Mouse (Mus musculus) spleen, adult 2 months (tissue): ENCODE results near the gene Marf1. TPM values are rescaled to one million over a fixed set of nuclear protein-coding genes. Genes with fewer than 3 reads are reported as not detected.

Experiments
- DNase-seq, 2 experiments: peaks; one replicate each; pipeline versions ENCODE4 v3.0.0 to v3.0.0-alpha.2; 2012 to 2021; ENCODE audit warnings: low spot score in 2 of 2, low read depth in 1 of 2
- H3K27ac ChIP-seq: fragments of 200-500 bp; 2 replicates; pipeline ENCODE4 v1.5.1; 2012; ENCODE audit warnings: low read length, inconsistent platforms; ENCODE audit not compliant: insufficient read depth
- H3K27me3 ChIP-seq: fragments of 200-500 bp; 2 replicates; pipeline ENCODE4 v1.6.1; 2012; ENCODE audit warnings: mild to moderate bottlenecking, moderate library complexity, low read length, inconsistent platforms; ENCODE audit not compliant: control insufficient read depth, insufficient read depth
- H3K36me3 ChIP-seq: fragments of 200-500 bp; 2 replicates; pipeline ENCODE4 v1.6.1; 2012; ENCODE audit warnings: mild to moderate bottlenecking, low read length, inconsistent platforms; ENCODE audit not compliant: control insufficient read depth, insufficient read depth
- H3K4me1 ChIP-seq: fragments of 200-500 bp; 2 replicates; pipeline ENCODE4 v1.6.1; 2011; ENCODE audit warnings: inconsistent platforms; ENCODE audit not compliant: control insufficient read depth, insufficient read depth, insufficient read length
- H3K4me3 ChIP-seq: fragments of 200-500 bp; 2 replicates; pipeline ENCODE4 v1.5.1; 2011; ENCODE audit warnings: mild to moderate bottlenecking, inconsistent platforms; ENCODE audit not compliant: insufficient read depth, insufficient read length; ENCODE audit errors: extremely low read depth
- CTCF ChIP-seq: fragments of 200-500 bp; IDR thresholded peaks from 2 replicates; pipeline ENCODE4 v1.5.1; 2011; ENCODE audit warnings: mild to moderate bottlenecking, inconsistent platforms; ENCODE audit not compliant: insufficient read depth, insufficient read length, insufficient replicate concordance; ENCODE audit errors: extremely low read depth
- POLR2A ChIP-seq: fragments of 200-500 bp; IDR thresholded peaks from 2 replicates; pipeline ENCODE4 v1.6.1; 2011; ENCODE audit warnings: low read depth, low read length, inconsistent platforms
- WGBS: fragments of 180-500 bp; shearing (Covaris S2); methylation state at CpG from one replicate; pipeline ENCODE4 v1.1.7; 2018; 5-methylcytosine and 5-hydroxymethylcytosine counted together
- polyA plus RNA-seq: library from polyadenylated mRNA; depleted of rRNA; stranded (reverse); fragments of >200 nt; gene quantifications from 2 replicates; pipeline ENCODE4 v1.2.3, GENCODE M21; 2012

Marf1 gene
- polyA plus RNA-seq, 1 experiment = 11.5 TPM

DNA sequence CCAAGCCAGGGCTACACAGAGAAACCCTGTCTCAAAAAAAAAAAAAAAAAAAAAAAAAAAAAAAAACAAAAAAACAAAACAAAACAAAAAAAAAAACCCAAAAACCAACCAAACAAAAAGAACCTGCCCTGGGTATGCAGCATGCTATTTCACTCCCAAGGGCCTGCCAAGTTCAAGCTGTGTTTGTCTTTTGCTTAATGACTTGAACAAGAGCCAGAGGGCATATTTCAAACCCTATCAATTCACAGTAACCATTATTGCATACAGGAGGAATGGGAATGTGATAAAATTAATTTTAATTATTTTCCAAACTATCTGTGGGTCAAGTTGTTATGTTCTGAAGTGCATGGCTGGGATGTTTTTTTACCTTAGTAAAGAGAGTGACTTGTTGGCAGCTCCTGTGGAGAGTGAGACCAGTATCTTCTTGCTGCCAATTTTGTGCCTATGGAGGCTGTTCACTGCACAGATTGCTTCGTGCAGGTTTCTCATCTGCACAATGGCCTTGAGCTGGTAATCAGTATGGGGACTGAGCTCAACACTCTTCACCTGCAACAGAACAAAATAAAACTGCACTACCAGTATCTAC, 25.1 kb downstream of the Marf1 start:
- Histone ChIP-seq H3K4me3 (no peak overlapping the region), H3K27ac (no peak overlapping the region), H3K36me3 (peaks cover 52% of the 10 kb centered on the region), H3K27me3 (no peaks in the 10 kb centered on the region), H3K4me1 (no peaks in the 10 kb centered on the region)
- no peak for DNase-seq
- 94% methylated on average over 1 of the region's 1 CpGs for WGBS
- TF ChIP-seq CTCF = no peak
- no peak for TF ChIP-seq POLR2A

DNA sequence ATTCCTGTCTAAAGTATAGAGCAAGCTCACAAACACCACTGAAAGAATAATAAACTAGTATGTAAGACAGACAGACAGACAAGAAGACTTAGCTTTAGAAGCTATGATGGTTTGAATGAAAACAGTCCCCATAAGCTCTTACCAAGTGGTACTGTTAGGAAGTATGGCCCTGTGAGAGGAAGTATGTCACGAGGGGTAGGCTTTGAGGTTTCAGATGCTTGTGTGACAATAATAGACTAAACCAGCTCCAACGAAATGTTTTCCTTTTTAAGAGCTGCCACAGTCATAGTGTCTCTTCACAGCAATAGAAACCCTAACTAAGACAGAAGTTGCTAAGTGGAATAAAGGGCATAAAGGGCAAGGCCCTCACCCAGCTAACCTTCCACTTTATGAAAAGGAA, 28.1 kb downstream of the Marf1 start:
- peak overlapping the region; percentile 50; the same call in 1 of the 2 replicates for H3K27ac ChIP-seq
- H3K4me1 ChIP-seq = no peaks in the 10 kb centered on the region
- peaks cover 45% of the 10 kb centered on the region for H3K36me3 ChIP-seq
- TF ChIP-seq POLR2A (no peak), CTCF (no peak)
- no peaks in the 10 kb centered on the region for H3K27me3 ChIP-seq
- DNase-seq = no peak
- WGBS = 23% methylated on average over 2 of the region's 2 CpGs
- H3K4me3 ChIP-seq = no peak overlapping the region

DNA sequence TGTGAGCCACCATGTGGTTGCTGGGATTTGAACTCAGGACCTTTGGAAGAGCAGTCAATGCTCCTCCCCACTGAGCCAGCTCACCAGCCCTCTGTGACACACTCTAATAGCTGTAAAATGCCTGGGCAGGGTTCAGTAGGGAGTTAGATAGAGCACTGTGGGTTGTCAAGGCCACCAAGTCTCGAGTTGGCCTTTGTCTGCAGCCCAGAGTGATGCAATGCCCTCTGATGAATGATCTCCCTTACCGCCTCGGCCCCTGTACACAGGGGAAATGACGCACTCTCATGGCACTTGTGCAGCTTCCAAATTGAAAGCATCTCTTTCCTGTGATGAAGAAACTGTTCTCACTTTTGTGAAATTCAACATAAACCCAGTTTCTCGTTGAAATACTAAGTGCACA, 31.3 kb downstream of the Marf1 start:
- H3K36me3 ChIP-seq = peaks cover 42% of the 10 kb centered on the region
- no peaks in the 10 kb centered on the region for H3K4me1 ChIP-seq
- no peak overlapping the region for H3K4me3 ChIP-seq
- H3K27ac ChIP-seq = no peak overlapping the region
- TF ChIP-seq CTCF (no peak), POLR2A (no peak)
- no peak for DNase-seq
- 85% methylated on average over 5 of the region's 5 CpGs for WGBS
- no peaks in the 10 kb centered on the region for H3K27me3 ChIP-seq

DNA sequence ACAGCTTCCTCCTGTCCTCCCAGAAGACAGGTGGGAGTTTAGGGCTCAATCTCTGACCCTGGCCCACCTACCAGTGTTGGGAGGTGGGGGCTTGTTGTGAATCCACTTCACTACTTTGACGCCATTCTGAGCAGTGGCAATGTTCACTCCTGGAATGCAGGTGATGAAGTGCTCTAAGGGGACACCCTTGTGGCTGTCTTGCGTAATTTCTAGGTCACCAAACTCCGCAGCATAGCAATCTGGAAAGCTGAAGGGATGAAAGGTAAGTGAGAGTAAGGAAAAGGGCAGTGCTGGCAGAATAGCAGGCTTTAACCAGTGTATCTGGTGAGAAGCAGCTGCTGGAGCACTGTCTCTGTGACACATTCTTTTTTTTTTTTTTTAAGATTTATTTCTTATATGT, 31.8 kb downstream of the Marf1 start:
- DNase-seq = no peak

DNA sequence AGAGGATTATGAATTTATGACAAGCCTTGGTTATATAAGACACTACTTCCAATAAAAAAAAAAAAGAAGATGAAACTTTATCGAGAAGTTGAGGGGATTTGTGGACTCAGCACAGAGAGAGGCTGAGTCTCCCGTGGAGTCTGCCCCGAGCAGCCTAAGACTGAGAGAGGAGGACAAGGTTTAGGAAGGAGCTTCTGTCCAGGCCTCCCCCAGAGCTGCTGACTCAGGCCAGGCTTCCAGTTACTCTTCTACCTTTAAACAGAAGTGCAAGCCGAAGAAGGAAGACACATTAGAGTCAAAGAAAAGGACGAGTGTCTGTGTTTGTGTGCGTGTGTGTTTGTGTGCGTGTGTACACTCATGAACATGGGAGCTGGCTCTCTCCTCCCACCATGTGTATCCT, 32.4 kb downstream of the Marf1 start:
- Histone ChIP-seq H3K36me3 (peaks cover 38% of the 10 kb centered on the region), H3K27me3 (no peaks in the 10 kb centered on the region), H3K27ac (no peak overlapping the region), H3K4me1 (no peaks in the 10 kb centered on the region), H3K4me3 (no peak overlapping the region)
- DNase-seq = no peak
- TF ChIP-seq CTCF = no peak
- TF ChIP-seq POLR2A = no peak
- 95% methylated on average over 7 of the region's 7 CpGs for WGBS

More for the DNA sequence above, 31.8 kb downstream of the Marf1 start:
- Histone ChIP-seq H3K27me3 (no peaks in the 10 kb centered on the region), H3K4me1 (no peaks in the 10 kb centered on the region), H3K4me3 (no peak overlapping the region), H3K36me3 (peaks cover 41% of the 10 kb centered on the region), H3K27ac (no peak overlapping the region)
- WGBS = 95% methylated on average over 3 of the region's 3 CpGs
- TF ChIP-seq CTCF = no peak
- TF ChIP-seq POLR2A = no peak

DNA sequence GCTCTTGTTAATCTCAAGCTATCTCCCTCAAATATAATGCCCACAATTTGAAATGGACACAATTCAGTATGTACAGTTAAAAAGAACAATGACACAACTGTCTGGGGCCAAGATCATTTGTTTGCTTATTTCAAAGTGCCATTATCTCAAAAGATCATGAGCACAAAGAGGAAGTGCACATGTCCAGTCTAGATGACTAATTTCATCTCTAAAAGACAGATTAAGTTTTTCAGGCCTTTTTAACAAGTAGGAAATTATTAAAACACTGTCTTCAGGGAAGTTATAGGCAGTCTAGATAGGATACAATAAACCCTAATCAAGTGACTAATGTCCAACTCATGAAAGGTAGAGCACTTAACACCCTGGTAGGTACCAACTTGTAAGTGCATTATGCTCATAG, 34.2 kb downstream of the Marf1 start:
- H3K4me1 ChIP-seq = no peaks in the 10 kb centered on the region
- DNase-seq = no peak
- no peaks in the 10 kb centered on the region for H3K27me3 ChIP-seq
- H3K4me3 ChIP-seq = no peak overlapping the region
- peaks cover 40% of the 10 kb centered on the region for H3K36me3 ChIP-seq
- TF ChIP-seq CTCF (no peak), POLR2A (no peak)
- H3K27ac ChIP-seq = no peak overlapping the region

DNA sequence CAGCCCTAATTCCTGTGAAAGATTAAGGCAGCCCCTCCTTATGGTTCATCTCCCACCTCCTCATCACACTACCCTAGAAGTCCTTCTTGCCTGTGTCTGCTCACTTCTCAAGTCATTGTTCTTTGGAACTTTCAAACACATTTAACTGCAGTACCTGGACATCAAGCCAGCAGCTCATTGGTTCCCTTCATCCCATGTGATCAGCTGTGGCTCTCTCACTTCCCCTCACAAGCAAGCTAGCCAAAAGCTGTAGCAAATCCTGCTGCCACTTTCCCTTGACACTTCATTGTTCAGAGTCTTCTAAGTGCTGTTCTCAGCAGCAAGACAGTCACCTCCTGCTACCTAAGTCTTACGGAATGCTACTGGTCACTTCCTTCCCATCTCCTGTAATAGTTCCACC, 37.9 kb downstream of the Marf1 start:
- TF ChIP-seq CTCF (no peak), POLR2A (no peak)
- DNase-seq = no peak
- Histone ChIP-seq H3K4me1 (no peaks in the 10 kb centered on the region), H3K4me3 (no peak overlapping the region), H3K27me3 (no peaks in the 10 kb centered on the region), H3K27ac (no peak overlapping the region), H3K36me3 (peaks cover 39% of the 10 kb centered on the region)
- WGBS = 88% methylated on average over 1 of the region's 1 CpGs
